Mouse (Mus musculus) heart, postnatal 25 days (tissue): ENCODE measurements around the gene Gm45717. TPM values are rescaled to one million over a fixed set of nuclear protein-coding genes. Genes with fewer than 3 reads are reported as not detected.
"Not testable (repeated sequence)": the region's sequence is repeated elsewhere in the genome, so short reads cannot be mapped to it uniquely, and the experiment has no call there.

Experiments used
- DNase-seq: peaks from one replicate; pipeline ENCODE4 v3.0.0; 2022; ENCODE audit warnings: low spot score
- intact Hi-C: fragments of 180-260 bp; cut with DNase I; formaldehyde crosslinking; loops from one replicate; pipeline ENCODE4 v1.15.1; 2025
- total RNA-seq, 2 experiments: library from RNA; stranded (reverse); gene quantifications; 2 replicates each; pipeline ENCODE4 v1.2.3; 2021

Gm45717 gene
- total RNA-seq, 2 experiments from 2014 or later = not detected

DNA sequence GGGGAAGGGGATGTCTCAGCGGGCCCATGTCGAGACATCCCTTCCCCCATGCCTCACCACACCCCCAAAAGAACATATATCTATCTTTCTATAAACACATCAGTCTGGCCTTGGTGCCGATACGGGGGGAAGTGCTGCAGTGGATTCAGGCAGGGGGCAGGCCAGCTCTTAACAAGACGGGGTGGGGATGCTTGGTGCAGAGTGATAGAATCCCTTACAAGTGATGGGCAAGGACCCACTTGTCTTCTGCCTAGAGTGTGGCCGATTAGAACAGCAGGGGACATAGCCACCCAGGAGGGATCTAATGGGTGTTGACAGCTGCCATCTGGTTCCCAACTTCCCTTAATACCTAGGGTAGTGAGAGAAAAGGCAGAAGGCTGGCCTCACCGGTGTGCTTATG lies 15.2 kb upstream of the Gm45717 start:
- DNase-seq = no peak
- intact Hi-C loops = no loop called here

DNA sequence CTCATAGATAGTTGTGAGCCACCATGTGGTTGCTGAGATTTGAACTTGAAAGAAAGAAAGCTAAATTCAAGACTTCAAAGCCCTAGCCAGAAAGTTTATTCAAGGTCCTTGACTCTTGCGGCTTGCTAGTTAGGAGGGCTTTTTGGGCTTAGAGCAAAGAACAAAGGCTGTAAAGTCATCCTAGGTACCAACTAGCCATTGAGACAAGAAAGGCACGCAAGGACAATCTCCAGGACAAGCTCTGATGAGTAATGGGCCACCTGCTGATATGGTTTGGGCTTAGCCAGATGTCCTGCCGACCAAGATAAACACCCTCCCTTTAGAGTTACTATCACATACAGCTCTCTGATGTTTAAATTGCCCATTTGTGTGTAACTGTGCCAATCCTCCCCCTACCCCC lies 13.0 kb upstream of the Gm45717 start:
- DNase-seq, intact Hi-C loops: not testable (repeated sequence)

DNA sequence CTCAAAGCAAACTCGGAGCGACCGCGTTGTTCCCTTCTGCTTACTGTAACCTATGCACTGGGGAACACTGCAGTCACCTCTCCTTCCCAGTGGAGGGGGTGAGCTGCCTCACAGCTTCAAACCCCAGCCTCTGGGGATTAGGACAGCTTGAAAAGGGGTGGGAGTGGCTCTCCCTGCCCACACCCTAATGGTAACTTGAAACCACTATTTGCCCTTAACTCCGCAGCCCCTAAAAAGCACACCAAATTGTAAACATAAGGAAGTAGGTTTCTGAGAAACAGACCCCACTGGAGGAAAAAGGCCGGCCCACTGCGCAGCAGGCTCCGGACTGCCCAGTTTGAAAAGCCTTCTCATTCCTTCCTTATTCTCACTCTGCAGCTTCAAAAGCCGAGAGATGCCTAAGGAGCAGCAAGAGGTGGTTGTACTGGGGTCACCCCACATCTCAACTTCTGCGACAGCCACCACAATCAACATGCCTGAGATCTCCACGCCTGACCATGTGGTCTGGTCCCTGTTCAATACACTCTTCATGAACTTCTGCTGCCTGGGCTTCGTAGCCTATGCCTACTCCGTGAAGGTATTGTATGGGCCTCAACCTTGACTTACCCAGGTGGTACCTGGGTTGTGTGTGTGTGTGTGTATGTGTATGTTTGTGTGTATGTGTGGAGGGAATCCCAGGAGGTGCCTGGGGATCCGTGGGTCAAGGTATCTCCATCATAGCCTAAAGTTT lies 12.3 kb upstream of the Gm45717 start:
- intact Hi-C loops = loop anchor here (2.0 kb wide), 1 partner anchor 41 kb away; no protein-coding TSS in a partner anchor
- DNase-seq = no peak

DNA sequence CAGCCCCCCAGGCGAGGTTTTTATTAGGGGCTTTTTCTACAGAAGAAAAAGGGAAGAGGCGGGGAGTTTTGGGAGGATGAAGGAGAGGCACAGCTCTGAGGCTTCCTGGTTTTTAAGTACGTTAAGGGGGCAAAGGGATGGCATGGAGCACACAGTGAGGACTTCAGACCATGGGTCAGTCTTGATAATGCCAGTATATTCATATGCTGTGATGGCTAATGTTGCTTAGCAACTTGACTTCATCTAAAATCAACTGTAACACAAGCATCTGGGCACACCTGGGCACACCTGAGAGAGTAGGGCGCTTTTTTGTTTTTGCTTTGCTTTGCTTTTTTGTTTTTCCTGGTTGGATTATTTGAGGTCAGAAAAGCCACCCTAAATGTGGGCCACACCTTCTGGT lies 11.2 kb upstream of the Gm45717 start, which contains the start of gene Ifitm1:
TSS of gene Ifitm1 (plus strand) at position 301 of the 400 bp plus-strand sequence.
- intact Hi-C loops = loop anchor here (2.0 kb wide), 1 partner anchor 42 kb away; no protein-coding TSS in a partner anchor
- no peak for DNase-seq

DNA sequence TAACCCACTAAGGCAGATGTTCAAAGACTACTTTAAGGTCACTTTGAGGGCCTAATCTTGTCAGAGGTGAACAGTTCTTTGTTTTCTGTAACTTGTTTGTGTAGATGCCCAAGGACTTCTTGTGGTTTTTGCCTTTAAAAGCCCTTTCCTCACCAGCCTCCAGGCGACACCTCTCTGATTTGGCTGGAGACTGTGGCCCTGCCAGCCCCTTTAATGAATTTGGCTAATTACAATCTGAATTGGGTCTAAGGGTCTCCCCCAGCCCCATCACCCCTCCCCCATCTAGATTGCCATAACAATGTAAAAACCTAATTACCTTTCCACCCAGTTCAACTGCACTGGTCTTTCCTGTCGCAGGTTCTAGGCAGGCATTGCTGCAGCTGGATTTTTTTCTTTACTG lies 7.0 kb upstream of the Gm45717 start:
- DNase-seq = no peak
- intact Hi-C loops = no loop called here

DNA sequence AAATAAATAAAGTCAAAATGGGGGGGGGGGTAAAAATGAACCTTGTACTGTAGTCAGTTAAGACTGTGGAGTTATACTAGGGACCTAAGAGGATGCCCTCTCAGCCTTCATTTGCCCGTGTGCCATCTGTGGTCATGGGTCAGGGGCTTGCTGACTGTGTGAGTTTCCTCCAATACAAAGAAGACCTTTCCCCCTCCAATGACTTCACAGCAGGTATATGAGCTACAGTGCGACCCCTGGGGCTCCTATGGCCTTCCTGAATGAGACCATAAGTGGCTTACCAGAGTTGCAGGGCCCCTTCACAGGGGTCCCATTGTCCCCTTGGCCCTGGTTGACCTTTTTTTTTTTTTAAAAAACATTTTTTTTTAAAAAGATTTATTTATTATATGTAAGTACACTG lies 5.7 kb upstream of the Gm45717 start:
- intact Hi-C loops = no loop called here
- DNase-seq = no peak

DNA sequence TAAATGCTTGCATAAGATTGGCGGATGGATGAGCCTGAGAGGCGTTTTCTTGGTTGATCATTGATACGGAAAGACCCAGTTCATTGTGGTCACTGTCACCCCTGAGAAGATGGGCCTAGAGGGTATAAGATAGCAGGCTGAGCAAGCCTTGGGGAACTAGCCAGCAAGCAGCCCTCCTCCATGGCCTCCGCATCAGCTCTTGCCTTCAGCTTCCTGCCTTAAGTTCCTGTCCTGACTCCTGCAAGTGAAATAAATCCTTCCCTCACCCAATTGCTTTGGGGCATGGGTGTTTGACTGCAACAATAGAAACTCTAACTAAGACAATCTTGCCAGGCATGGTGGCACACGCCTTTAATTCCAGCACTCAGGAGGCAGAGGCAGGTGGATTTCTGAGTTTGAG lies 4.3 kb upstream of the Gm45717 start:
- intact Hi-C loops = no loop called here
- no peak for DNase-seq

DNA sequence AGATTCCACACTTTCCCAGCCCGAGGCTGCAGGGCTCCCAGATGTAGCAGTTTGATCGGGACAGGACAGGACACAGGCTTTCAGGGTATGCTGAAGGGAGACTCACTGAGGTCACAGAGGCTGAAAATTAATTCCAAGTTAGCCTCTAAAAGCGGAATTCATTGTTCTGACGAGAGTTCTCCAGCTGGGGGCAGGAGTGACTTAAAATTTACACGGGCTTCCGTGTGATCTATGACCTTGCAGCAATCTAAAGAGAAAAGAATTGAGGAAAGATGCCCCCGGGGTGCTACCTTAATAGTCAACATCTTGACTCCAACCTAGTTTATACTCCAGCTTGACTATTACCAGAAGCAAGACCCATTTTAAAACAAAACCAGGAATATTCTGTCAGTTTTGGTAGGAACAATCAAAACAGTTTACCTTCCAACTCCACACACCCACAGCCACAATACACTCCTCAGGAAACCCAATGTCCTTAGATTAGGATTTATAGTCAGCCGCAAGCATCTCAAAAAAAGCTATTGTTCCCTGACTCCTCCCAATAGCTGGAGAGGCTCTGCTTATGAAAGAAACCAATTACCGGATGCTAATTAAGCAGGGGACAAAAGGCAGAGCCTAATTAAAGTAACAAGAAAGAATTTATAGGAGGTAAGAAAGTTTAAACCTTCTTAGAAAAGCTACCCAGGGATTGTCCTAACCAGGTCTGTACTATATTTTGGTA lies 3.6 kb upstream of the Gm45717 start:
- intact Hi-C loops = loop anchor here (1.0 to 5.0 kb wide), 3 partner anchors 49 to 213 kb away; partner anchors contain the start of gene Rnh1
- DNase-seq = no peak

DNA sequence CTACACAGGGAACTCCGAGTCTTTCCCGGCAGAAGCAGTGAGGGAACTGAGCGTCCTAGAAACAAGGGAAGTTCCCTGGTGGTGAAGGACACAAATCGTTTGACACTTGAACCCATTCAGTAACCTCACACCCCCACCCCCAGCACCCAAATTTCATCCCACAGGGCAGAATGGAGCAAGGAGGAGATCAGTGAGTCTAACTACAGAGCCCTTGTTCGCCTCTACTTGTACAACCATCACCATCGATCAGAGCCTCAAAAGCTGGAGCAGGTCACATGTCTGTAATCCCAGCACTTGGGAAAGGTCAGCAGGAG lies 776 bp upstream of the Gm45717 start:
- no peak for DNase-seq
- intact Hi-C loops = loop anchor here (5.0 kb wide), 1 partner anchor 216 kb away; the partner anchor contains the start of gene Rnh1

DNA sequence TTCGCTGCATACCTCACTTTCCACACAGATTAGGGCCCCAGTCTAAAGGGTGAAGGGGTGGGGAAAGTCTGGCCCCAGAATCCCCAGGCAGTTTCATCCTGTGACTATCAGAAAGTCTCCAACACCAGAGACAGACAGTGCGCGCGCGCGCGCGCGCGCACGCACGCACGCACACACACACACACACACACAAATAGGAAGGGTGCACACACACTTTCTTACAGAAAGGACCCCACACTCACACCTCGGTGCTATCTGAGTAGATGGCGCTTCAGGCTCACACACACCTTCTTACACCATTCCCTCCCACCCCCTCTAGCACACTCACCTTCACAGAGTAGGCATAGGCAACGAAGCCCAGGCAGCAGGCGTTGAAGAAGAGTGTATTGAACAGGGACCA lies 395 bp downstream of the Gm45717 start:
- intact Hi-C loops = loop anchor here (5.0 kb wide), 1 partner anchor 217 kb away; the partner anchor contains the start of gene Rnh1
- DNase-seq = no peak

DNA sequence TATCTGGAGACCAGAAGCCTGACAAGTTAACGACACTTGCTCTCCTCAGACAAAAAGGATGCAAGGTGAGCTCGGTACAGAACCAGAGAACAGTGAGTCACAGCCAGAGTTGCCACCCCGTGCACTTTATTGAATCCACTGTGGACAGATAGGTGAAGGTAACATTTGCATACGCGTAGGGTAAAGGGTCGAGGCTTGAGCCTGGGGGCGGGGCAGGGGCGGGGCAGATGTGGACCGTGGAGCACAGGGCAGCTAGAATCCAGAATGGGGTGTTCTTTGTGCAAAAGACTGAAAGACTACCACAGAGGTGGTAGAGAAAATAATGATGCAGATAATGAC lies 1.0 kb downstream of the Gm45717 start:
- intact Hi-C loops = loop anchor here (5.0 kb wide), 1 partner anchor 218 kb away; the partner anchor contains the start of gene Rnh1
- DNase-seq = no peak

DNA sequence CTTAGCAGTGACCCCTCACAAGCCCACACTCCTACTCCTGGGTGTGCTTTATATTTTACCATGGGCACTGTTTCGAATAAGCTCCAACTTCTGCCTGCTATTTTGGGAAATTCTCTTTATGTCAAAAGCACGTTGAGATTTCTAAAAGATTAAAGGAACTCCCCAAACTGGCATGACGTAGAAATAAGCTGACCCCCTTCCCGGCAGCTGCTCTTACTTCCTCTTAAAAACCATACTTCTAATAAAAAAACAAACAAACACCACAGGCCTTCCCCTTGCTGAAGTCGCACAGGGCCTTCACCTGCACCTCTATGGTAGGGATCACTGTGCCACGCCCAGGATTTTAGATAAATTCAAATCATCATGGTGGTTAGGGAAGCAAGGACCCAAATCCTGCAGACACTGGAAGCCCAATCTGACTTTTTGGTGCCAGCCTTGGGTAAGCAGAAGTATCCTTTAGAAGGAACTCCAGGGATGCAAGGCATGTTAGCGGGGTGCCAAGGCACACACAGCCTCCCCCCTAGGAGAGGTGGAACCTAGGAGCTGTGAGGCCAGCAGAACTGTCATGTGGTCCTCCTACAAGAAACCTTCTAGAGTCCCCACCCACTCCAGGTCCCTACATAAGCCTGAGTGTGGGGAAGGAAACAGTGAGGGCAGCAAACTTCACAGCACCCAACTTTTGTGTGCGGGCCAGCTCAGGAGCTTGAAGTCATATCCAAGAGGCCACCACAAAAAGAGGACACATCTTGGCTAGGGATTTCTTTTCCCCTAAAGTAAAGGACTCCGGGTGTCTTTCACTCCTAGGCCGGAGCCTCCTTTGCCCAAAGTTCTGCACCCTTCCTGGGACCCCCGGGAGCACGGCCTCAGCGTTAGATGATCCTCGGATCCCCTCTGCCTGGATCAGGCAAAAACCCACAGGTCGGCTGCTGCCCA lies 1.7 kb downstream of the Gm45717 start:
- DNase-seq = no peak
- intact Hi-C loops = no loop called here

DNA sequence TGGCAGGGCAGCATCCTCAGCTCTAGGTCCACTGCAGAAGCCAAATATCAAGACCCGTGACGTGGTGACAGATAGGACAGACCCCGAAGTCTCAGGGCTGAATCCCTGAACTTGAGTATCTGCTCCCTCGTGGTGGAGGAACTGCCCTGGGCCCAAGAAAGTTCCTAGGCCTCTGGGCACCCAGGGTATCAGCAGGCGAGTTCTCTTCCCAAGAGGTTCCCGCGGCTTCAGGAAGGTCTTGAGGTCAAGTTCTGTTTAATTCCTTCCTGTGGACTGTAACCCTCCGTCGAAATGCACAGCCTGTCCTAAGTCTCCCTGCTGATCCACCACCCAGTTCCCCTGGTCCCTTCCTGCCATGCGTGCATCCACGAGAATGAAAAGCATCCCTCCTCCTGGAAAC lies 2.6 kb downstream of the Gm45717 start:
- intact Hi-C loops = no loop called here
- no peak for DNase-seq

DNA sequence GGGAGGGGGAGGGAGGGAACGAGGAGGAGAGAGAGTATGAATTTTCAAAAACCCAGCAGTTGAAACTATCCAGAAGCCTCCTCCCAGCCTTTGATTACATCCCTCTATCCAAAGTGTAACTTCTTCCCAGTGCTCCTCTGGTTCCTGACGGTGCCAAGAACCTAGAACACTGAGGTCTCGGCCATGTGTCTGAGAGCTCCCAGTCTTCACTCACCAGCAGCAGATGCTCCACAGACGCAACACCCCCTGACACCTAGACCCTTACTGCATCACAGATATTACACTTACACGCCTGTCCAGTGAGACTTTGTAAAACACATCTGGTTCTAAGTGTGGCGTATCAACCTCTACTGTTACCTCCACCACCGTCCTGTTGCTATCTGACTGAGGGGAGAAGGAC lies 3.3 kb downstream of the Gm45717 start:
- DNase-seq = no peak
- intact Hi-C loops = no loop called here

DNA sequence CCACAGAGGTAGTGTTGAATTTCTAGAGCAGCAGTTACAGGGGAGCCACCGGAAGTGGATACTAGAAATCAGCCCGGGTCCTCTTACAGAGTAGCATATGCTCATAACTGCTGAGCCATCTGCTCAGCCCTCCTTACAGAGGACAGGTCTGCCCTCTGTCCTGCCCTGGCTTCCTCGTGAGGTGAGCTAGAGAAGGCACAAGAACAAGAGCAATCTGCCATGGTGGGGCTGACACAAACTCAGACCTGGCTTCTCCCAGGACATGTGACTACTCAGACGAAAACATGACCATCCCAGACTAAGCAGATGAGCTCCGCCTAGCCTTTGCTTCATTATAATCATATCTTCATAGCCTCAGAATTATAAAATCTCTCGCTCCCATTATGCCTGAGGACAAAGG lies 4.0 kb downstream of the Gm45717 start:
- intact Hi-C loops = no loop called here
- DNase-seq = no peak

DNA sequence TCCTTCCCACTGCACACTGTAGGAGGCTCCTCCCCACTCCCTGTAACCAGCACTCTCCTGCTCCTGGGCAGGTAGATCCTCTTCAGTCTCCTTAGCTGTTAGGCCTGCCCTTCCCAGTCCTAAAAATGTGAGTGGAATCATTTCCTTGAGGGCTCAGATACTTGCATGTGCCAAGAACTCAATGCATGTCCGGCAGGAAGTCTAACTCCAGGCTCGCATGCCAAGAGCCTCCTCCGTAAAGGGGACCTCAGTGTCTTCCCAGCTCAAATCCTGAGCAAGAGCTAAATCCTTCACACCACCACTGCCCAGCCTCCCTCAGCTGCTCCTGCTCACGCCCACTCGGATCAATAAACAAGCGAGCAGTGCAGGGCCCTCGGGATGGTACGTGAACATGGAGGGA lies 4.7 kb downstream of the Gm45717 start:
- intact Hi-C loops = no loop called here

DNA sequence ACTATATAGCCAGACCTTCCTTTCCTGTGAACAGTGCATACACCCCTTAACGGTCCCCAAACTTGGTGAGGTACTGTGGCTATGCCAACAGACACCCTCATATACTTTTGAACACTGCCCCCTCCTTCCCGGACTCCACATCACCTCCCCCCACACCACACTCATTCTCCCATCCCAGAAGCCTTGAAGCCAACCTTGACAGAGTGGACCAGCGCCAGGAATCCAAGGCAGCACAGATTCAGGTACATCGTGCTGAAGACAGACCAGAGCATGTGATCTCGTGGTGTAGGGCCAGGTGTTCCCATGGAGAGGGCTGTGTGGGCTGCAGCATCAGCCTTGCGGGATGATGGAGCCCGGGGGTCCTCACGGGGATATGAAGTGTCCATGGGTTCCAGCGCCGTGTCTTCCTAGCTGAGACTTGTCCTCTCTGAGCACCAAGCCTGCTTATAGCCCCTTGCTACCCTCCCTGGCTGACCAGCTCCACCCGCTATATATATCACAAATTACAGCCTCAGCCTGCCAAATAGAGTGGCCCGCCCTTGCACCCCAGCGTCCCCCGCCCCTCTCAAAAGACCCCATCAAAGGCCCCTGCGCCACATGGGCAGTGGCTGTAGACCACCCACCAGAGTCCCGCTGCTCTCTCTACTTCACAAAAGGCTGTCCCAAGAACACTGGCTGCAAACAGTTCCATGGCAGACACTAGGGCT lies 5.8 kb downstream of the Gm45717 start, which contains the start of gene Ifitm5:
TSS of gene Ifitm5 (minus strand) at position 468 of the 707 bp plus-strand sequence.
- DNase-seq = no peak
- intact Hi-C loops = no loop called here

More for the DNA sequence above, 4.7 kb downstream of the Gm45717 start:
- DNase-seq = no peak

DNA sequence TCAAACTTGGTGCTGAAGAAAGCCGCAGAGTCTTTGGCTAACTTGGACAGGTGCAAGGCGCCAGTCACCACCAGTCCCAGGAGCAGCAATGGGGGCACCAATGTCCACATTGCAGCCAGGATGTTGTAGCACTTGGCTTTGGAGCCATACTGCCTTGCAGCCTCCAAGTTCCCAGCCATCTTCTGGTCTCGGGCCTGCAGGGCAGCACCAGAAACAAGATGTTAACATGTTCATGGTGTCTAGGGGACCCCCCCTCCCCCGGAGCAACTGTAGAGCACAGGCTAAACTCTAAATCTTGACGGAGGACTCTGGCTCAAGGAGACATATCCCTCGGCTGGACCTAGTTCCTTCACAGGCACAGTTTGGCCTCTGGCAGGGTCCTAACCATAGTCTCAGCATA lies 6.5 kb downstream of the Gm45717 start:
- intact Hi-C loops = no loop called here
- no peak for DNase-seq

DNA sequence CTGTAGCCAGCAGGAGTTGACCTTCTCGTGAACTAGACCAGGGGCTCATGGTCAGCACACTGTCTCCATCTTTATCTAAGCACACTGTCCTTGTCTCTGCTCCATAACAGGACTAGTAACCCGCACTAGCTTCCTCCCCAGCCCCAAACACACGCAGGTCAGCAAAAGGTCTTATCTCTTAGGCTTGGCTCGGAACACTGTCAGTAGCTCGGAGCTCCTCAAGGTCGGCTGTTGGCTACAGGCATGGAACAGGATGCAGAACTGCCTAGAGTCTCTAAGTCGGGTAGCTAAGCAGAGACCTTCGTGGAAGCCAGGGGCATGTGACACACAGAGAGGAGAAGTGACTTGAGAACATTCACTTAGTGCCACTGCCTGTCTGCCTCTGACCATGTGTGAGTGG lies 7.6 kb downstream of the Gm45717 start:
- intact Hi-C loops = no loop called here
- no peak for DNase-seq

DNA sequence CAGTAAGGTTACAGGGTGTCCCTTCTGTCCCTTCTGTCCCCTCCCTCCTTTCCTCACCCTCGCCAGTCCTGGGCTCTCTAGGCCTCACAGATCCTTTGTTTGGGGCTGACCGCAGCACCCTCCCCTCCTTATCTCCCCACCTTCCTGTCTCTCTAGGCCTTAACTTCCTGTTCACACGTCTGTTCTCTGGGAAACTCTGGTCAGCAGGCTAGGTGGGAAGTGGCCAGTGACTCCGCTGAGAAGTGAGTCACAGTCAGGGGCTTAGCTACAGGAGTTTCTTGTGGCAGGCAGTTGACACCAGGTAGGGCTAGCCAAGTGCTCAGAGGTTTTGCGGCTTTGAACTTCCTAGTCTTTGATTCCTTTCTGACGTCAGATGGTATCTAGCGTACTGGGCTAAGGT lies 8.8 kb downstream of the Gm45717 start:
- intact Hi-C loops = no loop called here
- no peak for DNase-seq
